17 mouse cellular contexts compared by ENCODE assay signal in the genomic region with DNA sequence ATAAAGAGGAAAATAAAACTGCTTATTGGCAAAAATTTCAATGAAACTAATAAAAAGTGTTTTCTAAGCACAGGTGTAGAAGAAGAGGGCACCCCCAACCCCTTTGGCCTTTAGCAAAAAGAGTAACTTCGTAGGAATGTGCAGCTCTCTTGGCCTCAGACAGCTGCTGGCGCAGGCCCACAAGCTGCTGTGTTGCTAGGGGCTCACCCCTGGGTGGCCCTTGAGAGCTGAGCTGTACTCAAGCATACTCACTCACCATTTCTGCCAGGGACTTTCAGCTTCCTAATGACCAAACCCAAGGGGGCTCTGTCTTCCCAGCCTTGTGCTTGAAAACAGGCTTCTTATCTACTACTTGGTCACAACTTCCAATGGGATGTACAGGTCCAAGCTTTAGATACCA. TPM values are rescaled to one million over a fixed set of nuclear protein-coding genes. Genes with fewer than 3 reads are reported as not detected.
DNase-seq lines count a peak whose midpoint lies in the region.
"Had no signal": no experiment of that assay in that cellular context is flagged by ENCODE, and none has a peak within 500 bp of the region (broad histone marks: within the 10 kb centered on the region; RNA-seq: fewer than 3 reads in every experiment).

No protein-coding gene starts in this region.

- peak; percentile 59 for DNase-seq in adrenal gland, postnatal 14 days
- DNase-seq in adrenal gland, adult 18-20 months (ENCODE audit: low spot score in 2 of 2), result no peak
- peak; percentile 86 for DNase-seq in heart, adult 11 months
- DNase-seq in heart, embryonic 10.5 days (ENCODE audit: low spot score), result no peak
- DNase-seq in heart, postnatal 14 days, result peak; percentile 7 to 12
- DNase-seq in heart, postnatal 25 days (ENCODE audit: low spot score), result no peak
- peak; percentile 22 for DNase-seq in adrenal gland, postnatal 25 days
- DNase-seq: cerebellum, adult 18-20 months; cerebellum, adult 9-11 months; gastrocnemius, postnatal 25 days; kidney, adult 2 months; kidney, postnatal 14 days had no signal

- no peaks in the 10 kb centered on the region for H3K9me3 ChIP-seq in heart, embryonic 10.5 days
- H3K9me3 ChIP-seq: embryonic facial prominence, embryonic 12.5 days; forebrain, embryonic 15.5 days; hindbrain, embryonic 15.5 days; kidney, embryonic 15.5 days had no signal

- intact Hi-C loops in heart, postnatal 14 days (cut with DNase I), result no loop called here
- intact Hi-C loops in heart, postnatal 25 days (cut with DNase I), result no loop called here

- H3K27me3 ChIP-seq in heart, embryonic 10.5 days (ENCODE audit: insufficient read depth, poor library complexity, severe bottlenecking), result no peaks in the 10 kb centered on the region
- H3K27me3 ChIP-seq: CH12.LX; embryonic facial prominence, embryonic 12.5 days; forebrain, embryonic 15.5 days; hindbrain, embryonic 15.5 days; kidney, embryonic 15.5 days had no signal

- 81% methylated on average over 2 of the region's 2 CpGs for WGBS in heart, embryonic 10.5 days

- no peaks in the 10 kb centered on the region for H3K4me1 ChIP-seq in heart, embryonic 10.5 days
- H3K4me1 ChIP-seq: embryonic facial prominence, embryonic 12.5 days; forebrain, embryonic 15.5 days; hindbrain, embryonic 15.5 days; kidney, embryonic 15.5 days had no signal

- peaks cover 82% of the 10 kb centered on the region for H3K36me3 ChIP-seq in heart, embryonic 10.5 days

- no peak overlapping the region for H3K27ac ChIP-seq in heart, embryonic 10.5 days
- H3K27ac ChIP-seq: embryonic facial prominence, embryonic 12.5 days; forebrain, embryonic 15.5 days; hindbrain, embryonic 15.5 days; kidney, embryonic 15.5 days had no signal

- H3K4me3 ChIP-seq in heart, embryonic 10.5 days, result no peak overlapping the region
- H3K4me3 ChIP-seq: embryonic facial prominence, embryonic 12.5 days; forebrain, embryonic 15.5 days; hindbrain, embryonic 15.5 days; kidney, embryonic 15.5 days had no signal

RNA-seq across cellular contexts. Expression of a gene that starts 23.3 kb away (rescaled TPM):
- 81.9 and 82.2 TPM in 2 replicates for total RNA-seq in adrenal gland, postnatal 14 days (2021)
- 10 to 100 TPM; 70.3 to 88.4 TPM for total RNA-seq in adrenal gland, adult 18-20 months (2021)
- 7.4 and 11.5 TPM in 2 replicates for polyA plus RNA-seq in heart, embryonic 10.5 days (2016; fragmentation: Nextera tagmentation; extraction: Ambion mirVana)
- 10 to 100 TPM; 32.8 to 35.0 TPM for total RNA-seq in heart, postnatal 14 days (2021)
- total RNA-seq in heart, postnatal 25 days (2021), result 10 to 100 TPM; 26.0 to 27.3 TPM
- total RNA-seq in adrenal gland, postnatal 25 days (2021), result 59.6 and 88.3 TPM in 2 replicates

RNA-seq across cellular contexts. Expression of a gene that starts 31.9 kb away (rescaled TPM):
- total RNA-seq in adrenal gland, postnatal 14 days (2021), result 46.8 and 47.4 TPM in 2 replicates
- 10 to 100 TPM; 25.8 to 33.6 TPM for total RNA-seq in adrenal gland, adult 18-20 months (2021)
- polyA plus RNA-seq in heart, embryonic 10.5 days (2016; fragmentation: Nextera tagmentation; extraction: Ambion mirVana), result 126 and 129 TPM in 2 replicates
- total RNA-seq in heart, postnatal 14 days (2021), result 10 to 100 TPM; 32.9 to 38.7 TPM
- 10 to 100 TPM; 27.1 to 28.7 TPM for total RNA-seq in heart, postnatal 25 days (2021)
- total RNA-seq in adrenal gland, postnatal 25 days (2021), result 53.1 and 58.0 TPM in 2 replicates

Comparison
In these comparisons a context has a peak if more than half of its experiments do, and no peak if none do; other contexts are left out.
1. DNase-seq: peak in adrenal gland, postnatal 14 days (single experiment), heart, adult 11 months (single experiment), heart, postnatal 14 days (2 of 2) and adrenal gland, postnatal 25 days (single experiment); none in adrenal gland, adult 18-20 months (0 of 2), heart, embryonic 10.5 days (single experiment) and heart, postnatal 25 days (single experiment).